Mouse (Mus musculus): ENCODE results near the gene Ism1. TPM values are rescaled to one million over a fixed set of nuclear protein-coding genes. Genes with fewer than 3 reads are reported as not detected.
A peak's percentile ranks its signal among the peaks of the same experiment; 100 is the strongest.

Ism1 gene
- total RNA-seq, 2 experiments from 2014 or later, result 6.6 to 7.3 TPM

GRCm38 (mm10) chr2:139678275-139679140 is 530 bp downstream of the Ism1 start:
- intact Hi-C loops (cut with DNase I), result loop anchor here (2.0 to 5.0 kb wide), 2 partner anchors 88 to 164 kb away; no protein-coding TSS in a partner anchor
- H3K27ac ChIP-seq, result peak overlapping the region; percentile 87
- TF ChIP-seq CTCF (IDR thresholded peaks at IDR 0.05), result peak; percentile 18; the same call in 1 of the 2 replicates

GRCm38 (mm10) chr2:139682540-139682939 is 4.6 kb downstream of the Ism1 start:
- no peak overlapping the region for H3K4me3 ChIP-seq
- DNase-seq (ENCODE audit: extremely low spot score in 1 of 2, low spot score in 2 of 2), result no peak
- H3K27ac ChIP-seq, result no peak overlapping the region
- intact Hi-C loops (cut with DNase I), result no loop called here
- no peak for TF ChIP-seq CTCF (IDR thresholded peaks at IDR 0.05)

More at GRCm38 (mm10) chr2:139678275-139679140, 530 bp downstream of the Ism1 start:
- H3K4me3 ChIP-seq, result peak overlapping the region; percentile 72
- peak; percentile 66 to 68 for DNase-seq (ENCODE audit: extremely low spot score in 1 of 2, low spot score in 2 of 2)

DNA sequence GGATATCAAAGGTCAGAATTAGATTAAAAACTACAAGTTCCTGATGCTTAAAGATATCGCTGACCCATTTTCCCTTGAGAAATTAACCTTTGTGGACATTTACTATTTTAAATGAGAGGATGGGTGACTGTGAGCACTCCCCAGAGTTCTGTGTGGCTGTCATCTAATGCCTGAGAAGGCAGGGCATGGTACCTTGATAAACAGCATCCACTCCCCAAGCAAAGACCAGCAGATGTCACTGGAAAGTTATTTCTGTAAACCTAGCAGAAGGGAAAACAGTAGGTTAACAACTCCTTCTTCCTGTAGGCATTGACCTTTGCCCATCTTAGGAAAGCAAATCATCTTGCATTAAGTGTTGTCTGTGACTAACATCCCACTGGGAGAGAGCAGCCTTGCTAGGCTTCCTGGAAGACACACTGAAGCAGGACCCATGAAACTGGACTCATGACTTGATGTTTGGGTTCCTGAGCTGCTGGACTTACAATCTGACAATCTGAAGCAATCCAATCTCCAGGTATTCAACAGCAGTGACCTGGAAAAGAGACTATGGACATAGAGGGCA is 11.5 kb downstream of the Ism1 start:
- DNase-seq (ENCODE audit: extremely low spot score in 1 of 2, low spot score in 2 of 2), result no peak
- Histone ChIP-seq H3K27ac (no peak overlapping the region), H3K4me3 (no peak overlapping the region)
- intact Hi-C loops (cut with DNase I), result no loop called here
- TF ChIP-seq CTCF (IDR thresholded peaks at IDR 0.05), result no peak

GRCm38 (mm10) chr2:139693521-139693920 is 15.5 kb downstream of the Ism1 start:
- intact Hi-C loops (cut with DNase I), result no loop called here
- Histone ChIP-seq H3K4me3 (no peak overlapping the region), H3K27ac (no peak overlapping the region)
- no peak for DNase-seq (ENCODE audit: extremely low spot score in 1 of 2, low spot score in 2 of 2)
- TF ChIP-seq CTCF (IDR thresholded peaks at IDR 0.05), result no peak

GRCm38 (mm10) chr2:139694638-139695037 is 16.7 kb downstream of the Ism1 start:
- DNase-seq (ENCODE audit: extremely low spot score in 1 of 2, low spot score in 2 of 2), result no peak
- no peak for TF ChIP-seq CTCF (IDR thresholded peaks at IDR 0.05)
- Histone ChIP-seq H3K27ac (no peak overlapping the region), H3K4me3 (no peak overlapping the region)
- intact Hi-C loops (cut with DNase I), result no loop called here

DNA sequence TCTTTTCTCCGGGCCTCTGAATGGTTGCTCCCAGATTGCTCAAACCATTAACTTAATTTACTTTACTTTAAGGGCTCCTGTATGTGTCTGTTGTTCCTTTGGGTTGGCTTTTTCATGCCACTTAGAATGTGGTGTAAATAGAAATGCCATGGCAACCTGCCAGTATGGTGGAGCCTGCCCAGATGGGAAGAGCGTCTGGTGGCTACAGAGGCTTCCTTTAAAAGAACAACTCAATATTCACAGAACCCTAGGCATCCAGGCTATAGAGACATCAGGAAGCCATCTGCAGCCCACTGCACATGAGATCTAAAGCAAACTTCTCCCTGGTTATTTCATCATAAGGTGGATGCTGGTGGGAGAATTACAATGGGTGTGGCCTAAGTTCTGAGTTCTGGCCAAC is 18.6 kb downstream of the Ism1 start:
- peak; percentile 9 to 14 for DNase-seq (ENCODE audit: extremely low spot score in 1 of 2, low spot score in 2 of 2)

GRCm38 (mm10) chr2:139700609-139701008 is 22.6 kb downstream of the Ism1 start:
- no peak; the same call in none of the 2 replicates for TF ChIP-seq CTCF (IDR thresholded peaks at IDR 0.05)
- intact Hi-C loops (cut with DNase I), result no loop called here
- Histone ChIP-seq H3K4me3 (no peak overlapping the region), H3K27ac (no peak overlapping the region)
- no peak for DNase-seq (ENCODE audit: extremely low spot score in 1 of 2, low spot score in 2 of 2)

More for the DNA sequence above, 18.6 kb downstream of the Ism1 start:
- intact Hi-C loops (cut with DNase I), result no loop called here
- TF ChIP-seq CTCF (IDR thresholded peaks at IDR 0.05), result no peak
- H3K4me3 ChIP-seq, result no peak overlapping the region
- H3K27ac ChIP-seq, result no peak overlapping the region

GRCm38 (mm10) chr2:139704951-139705350 is 27.0 kb downstream of the Ism1 start:
- H3K27ac ChIP-seq, result no peak overlapping the region
- intact Hi-C loops (cut with DNase I), result no loop called here
- no peak overlapping the region for H3K4me3 ChIP-seq
- DNase-seq (ENCODE audit: extremely low spot score in 1 of 2, low spot score in 2 of 2), result no peak
- no peak for TF ChIP-seq CTCF (IDR thresholded peaks at IDR 0.05)

DNA sequence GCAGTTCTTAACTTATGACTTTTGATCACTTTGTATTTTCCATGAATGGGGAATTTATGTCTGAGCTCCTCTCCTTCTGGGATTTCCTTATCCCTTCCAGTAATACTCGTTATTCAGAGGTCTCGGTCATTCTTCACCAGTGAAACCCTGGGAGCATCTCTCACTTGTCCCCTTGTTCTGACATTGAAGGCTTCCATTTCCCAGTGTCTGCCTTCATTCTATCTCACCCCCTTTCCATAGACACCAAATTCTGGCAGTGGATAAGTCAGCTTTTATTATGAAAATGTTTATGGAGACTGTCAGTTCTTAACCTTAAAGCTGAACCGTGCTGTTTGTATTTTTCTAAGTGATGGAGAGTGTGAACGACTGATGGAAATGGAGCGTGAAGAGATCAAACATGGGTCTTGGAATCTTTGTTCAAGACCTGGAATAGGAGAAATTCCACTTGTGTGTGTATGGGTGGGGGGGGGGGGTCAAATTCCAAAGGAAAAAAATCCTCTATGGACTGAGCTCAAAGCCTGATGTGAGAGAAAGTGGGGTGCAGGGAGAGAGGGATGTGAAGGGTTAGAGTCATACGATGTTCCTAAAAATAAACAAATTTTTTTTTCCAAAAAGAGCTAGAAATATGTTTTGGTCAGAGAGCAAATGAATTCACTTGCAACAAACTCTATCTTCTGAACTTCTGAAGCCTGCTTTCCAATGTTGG is 30.4 kb downstream of the Ism1 start:
- intact Hi-C loops (cut with DNase I), result no loop called here
- Histone ChIP-seq H3K4me3 (no peak overlapping the region), H3K27ac (no peak overlapping the region)
- no peak for TF ChIP-seq CTCF (IDR thresholded peaks at IDR 0.05)
- no peak for DNase-seq (ENCODE audit: extremely low spot score in 1 of 2, low spot score in 2 of 2)

DNA sequence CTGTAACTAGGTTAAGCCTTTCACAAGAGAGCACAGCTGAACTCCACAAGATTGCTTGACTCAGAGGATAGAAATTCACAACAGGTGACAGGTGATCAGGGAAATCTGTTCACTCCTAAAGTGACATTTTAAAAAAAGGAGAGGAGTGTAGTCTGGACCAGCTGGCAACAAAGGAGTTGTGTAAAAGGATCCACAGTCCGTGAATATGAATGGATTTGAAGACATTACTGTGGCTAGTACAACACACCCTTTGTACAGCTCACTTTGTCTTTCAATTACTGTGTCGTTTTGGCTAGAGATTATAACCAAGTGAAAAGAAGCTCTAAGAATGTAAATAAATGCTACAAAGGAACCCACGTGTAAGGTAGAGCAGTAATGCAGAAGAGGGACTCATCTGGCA is 33.7 kb downstream of the Ism1 start:
- no peak overlapping the region for H3K27ac ChIP-seq
- no peak overlapping the region for H3K4me3 ChIP-seq
- intact Hi-C loops (cut with DNase I), result no loop called here
- no peak for TF ChIP-seq CTCF (IDR thresholded peaks at IDR 0.05)
- DNase-seq (ENCODE audit: extremely low spot score in 1 of 2, low spot score in 2 of 2), result no peak

- TF ChIP-seq CTCF (IDR thresholded peaks at IDR 0.05), result no peak
- no peak for DNase-seq (ENCODE audit: extremely low spot score in 1 of 2, low spot score in 2 of 2)
- Histone ChIP-seq H3K27ac (no peak overlapping the region), H3K4me3 (no peak overlapping the region)
- intact Hi-C loops (cut with DNase I), result no loop called here
Measured at GRCm38 (mm10) chr2:139712046-139712445, 34.1 kb downstream of the Ism1 start.

GRCm38 (mm10) chr2:139714206-139714605 is 36.2 kb downstream of the Ism1 start:
- intact Hi-C loops (cut with DNase I), result no loop called here
- Histone ChIP-seq H3K27ac (no peak overlapping the region), H3K4me3 (no peak overlapping the region)
- no peak for DNase-seq (ENCODE audit: extremely low spot score in 1 of 2, low spot score in 2 of 2)
- TF ChIP-seq CTCF (IDR thresholded peaks at IDR 0.05), result no peak
